Mouse (Mus musculus): ENCODE measurements around the gene Traf6.

GRCm38 (mm10) chr2:101665703-101666092 is 12.5 kb upstream of the Traf6 start:
- TF ChIP-seq ZC3H11A (IDR thresholded peaks at IDR 0.05; ENCODE audit: borderline replicate concordance, low read depth, low read length) (no peak), HCFC1 (IDR thresholded peaks at IDR 0.05; ENCODE audit: borderline replicate concordance, insufficient read depth, low read length) (no peak)

Data from ES-E14 (cell line).